Mouse (Mus musculus): ENCODE data around the gene Il18bp.
A peak's percentile ranks its signal among the peaks of the same experiment; 100 is the strongest.
"Not testable (repeated sequence)": the region's sequence is repeated elsewhere in the genome, so short reads cannot be mapped to it uniquely, and the experiment has no call there.

Gene Il18bp

GRCm38 (mm10) chr7:102018590-102018989 is at the start of gene Il18bp:
TSS of gene Il18bp (minus strand) at chr7:102018690.
- DNase-seq: no peak

DNA sequence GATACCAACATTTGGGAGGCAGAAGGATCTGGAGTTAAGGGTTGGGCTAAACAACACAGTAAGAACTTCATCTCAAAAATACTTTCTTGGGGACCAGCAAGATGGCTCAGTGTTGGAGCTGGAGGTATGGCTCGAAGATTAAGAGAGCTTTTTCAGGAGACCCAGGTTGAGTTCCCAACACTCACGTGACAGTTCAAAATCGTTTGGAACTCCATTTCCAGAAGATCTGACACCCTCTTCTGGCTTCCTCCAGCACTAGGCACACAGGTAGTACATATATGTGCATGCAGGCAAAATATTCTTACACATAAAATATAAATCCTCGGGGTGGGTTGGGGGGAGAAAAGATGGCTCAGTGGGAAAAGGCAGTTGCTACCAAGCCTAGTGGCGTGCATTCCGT is 47.9 kb upstream of the Il18bp start:
- DNase-seq: no peak

- DNase-seq: peak; percentile 93 to 94
Observed at GRCm38 (mm10) chr7:102065046-102065891, 46.8 kb upstream of the Il18bp start, which contains the start of the genes Rnf121, Xndc1 and Xntrpc. TSS of gene Rnf121 (minus strand) at chr7:102065469. TSS of gene Xndc1 (plus strand) at chr7:102065511. TSS of gene Xntrpc (plus strand) at chr7:102065713.

DNA sequence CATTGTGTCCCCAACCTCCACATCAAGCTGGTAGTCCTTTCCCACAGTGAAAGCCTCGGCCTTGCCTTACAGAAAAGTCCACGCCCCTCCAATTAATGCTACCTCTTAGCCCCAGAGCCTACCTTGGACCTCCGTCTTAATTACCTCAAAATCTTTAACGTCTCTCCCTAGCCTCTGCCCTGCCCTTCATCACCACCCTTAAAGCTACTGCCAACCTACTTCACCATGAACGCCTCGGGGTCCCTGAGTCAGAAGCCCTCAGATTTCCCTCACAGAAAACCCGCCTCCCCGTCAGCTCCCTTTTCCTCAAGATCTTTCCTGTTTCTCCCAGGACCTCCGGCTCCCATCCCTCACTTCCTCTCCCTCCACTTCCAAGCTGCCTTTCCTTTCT is 46.2 kb upstream of the Il18bp start:
- DNase-seq: no peak

- no peak for DNase-seq
Observed at GRCm38 (mm10) chr7:102063891-102064290, 45.4 kb upstream of the Il18bp start.

DNA sequence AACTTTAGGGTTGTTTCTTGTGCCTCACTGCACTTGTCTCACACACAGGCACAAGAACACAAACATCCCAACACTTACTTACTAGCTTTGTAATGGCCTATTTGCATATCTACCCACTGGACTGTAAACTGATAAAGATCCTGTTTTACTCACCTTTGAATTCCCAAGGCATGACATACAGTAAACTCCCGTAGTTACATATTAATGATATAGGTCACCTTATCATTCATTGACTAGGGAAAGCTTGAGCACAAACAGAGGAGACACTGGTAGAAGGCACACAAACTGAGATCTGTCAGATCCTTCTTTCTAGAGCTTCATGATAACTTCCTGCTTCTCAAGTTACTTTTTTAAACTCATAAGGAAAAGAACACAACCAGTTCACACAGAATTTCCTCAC is 43.7 kb upstream of the Il18bp start:
- DNase-seq: no peak

DNA sequence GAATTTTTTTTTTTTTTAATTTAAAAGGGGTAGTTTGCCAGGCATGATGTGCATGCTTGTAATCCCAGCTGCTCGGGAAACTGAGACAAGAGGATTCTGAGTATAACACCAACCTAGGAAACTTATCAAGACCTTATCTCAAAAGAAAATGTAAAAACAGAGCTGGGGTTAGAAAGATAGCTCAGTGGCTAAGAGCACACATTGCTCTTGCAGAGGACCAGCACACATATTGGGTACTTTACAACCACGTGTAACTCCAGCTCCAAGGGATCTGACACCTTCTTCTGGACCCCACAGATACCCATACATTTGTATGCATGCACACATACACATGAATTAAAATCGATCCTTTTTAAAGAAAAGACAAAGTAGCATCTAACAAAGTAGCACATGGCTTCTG is 42.9 kb upstream of the Il18bp start:
- DNase-seq: no peak

GRCm38 (mm10) chr7:102048524-102048923 is 30.0 kb upstream of the Il18bp start:
- not testable (repeated sequence) for DNase-seq

- no peak for DNase-seq
Observed at GRCm38 (mm10) chr7:102042314-102042713, 23.8 kb upstream of the Il18bp start.

GRCm38 (mm10) chr7:102037318-102037717 is 18.8 kb upstream of the Il18bp start:
- no peak for DNase-seq

DNA sequence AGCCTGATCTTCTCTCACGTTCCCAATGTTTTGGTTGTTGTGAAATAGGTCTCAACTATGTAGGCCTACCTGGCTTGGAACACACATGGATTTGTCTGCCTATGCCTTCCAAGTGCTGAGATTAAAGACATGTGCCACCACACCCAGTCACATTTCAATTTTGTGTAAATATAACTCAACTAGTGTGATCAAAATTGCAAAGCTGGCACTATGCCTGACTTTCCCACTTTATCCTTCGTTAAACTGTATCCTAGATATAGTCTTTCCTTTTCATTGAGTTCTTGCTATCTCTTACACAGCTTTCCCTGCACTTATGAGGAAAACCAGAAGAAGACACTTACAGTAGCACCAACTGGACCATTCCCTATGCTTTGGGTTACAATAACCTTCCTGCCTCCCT is 17.0 kb upstream of the Il18bp start:
- no peak for DNase-seq

DNA sequence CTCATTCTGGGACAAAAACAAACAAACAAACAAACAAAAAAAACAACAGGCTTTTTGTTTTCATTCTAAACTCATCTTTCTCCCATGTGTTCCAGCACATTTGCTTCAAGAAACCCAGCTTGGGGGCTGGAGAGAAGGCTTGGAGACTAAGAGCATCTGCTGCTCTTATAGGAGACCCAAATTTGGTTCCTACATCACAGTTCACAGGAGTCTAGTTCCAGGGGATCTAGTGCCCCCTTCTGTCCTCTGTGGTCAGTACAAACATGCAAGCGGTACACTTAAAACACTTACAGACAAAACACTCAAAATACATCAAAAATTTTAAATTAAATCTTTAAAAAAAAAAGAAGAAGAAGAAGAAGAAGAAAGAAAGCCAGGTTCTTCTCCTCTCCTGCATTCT is 16.4 kb upstream of the Il18bp start:
- DNase-seq: peak; percentile 42 to 52

DNA sequence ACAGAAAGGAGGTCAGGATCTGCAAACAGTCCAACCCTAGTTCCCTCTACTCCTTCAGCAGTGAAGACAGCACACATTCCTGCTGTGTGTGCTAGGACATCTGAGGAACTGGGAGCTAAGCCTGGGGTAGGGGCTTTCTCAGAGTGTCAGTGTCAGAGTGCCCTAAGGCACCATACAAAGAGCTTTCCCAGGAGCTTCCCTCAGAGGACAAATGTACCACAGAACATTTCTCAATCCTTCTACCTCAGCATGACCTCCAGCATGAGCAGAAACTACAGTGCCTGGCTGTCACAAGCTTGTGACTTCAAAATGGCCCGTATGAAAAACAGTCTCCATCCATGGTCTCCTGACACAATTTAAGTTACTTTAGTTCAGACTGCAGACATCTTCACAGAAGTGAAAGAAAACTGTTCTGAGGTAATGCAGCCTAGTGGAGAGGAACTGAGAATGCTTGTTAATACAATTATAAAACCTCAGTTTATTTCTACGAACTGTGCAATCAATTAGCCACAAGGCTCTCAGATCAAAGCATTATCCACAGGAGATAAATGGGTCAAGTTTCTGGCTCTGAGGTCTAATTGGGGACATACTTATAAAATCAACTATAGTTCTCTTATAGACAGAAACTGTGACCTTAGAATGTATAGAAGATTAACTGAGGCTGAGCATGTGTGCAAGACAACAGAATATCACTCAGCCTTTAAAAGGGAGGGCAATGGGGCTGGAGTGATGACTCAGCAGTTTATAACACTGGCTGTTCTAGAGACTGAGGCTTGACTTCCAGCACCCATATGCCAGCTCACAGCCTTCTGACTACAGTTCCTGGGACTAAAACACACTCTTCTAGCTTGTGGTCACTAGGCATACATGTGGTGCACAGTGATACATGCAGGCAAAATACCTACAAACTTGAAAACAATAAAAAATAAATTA is 7.0 kb upstream of the Il18bp start:
- no peak for DNase-seq

GRCm38 (mm10) chr7:102023821-102024220 is 5.3 kb upstream of the Il18bp start:
- DNase-seq: no peak

DNA sequence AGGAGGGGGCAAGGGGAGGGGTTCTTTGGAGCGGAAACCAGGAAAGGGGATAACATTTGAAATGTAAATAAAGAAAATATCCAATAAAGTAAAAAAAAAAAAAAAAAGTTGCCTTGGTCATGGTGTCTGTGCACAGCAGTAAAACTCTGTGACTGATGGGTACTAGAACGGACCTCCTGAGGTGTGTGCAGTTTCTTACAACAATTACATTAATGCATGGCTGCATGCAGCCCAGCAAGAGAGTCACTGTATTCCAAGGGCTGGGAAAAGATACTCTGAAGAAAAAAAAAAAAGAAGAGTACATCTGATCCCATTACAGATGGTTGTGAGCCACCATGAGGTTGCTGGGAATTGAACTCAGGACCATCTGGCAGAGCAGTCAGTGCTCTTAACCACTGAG is 2.4 kb upstream of the Il18bp start:
- DNase-seq: not testable (repeated sequence)

DNA sequence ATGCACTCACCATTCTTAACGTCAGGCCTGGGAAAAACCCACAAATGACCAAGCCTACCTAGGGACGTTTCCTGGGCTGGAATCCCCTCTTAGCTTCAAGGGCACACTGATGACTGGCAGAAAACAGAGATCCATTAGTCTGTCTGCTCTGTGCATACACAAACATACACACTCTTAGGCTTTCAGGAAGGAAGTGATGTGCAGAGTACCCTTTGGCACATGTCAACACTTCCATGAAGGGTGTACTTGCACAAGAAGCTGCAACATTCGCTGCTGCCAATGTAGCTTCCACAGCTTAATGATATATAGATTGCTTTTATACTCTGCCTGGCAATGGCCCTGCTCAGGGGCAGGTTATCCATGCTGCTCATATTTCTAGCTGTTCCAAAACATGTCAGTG is 872 bp upstream of the Il18bp start:
- no peak for DNase-seq

DNA sequence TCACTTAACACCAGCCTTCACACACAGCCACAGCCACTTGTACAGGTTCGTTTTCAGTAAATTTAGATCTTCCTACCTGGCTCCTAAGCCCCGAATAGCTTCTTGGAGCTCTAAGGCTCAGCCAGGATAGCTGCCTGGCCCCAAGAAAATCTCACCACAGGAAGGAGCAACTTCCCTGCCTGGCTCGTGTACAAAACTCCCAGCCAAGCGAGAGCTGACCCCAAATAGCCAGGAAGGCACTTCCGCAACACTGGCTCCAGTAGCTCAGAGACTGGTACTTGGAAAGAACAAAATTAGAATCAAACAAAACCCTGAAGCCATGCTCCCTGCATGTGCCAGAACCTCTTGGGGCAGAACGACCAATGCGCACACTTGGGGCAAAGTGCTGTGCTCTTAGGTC is 456 bp downstream of the Il18bp start:
- DNase-seq: peak in 1 of 2 experiments; percentile 39

GRCm38 (mm10) chr7:102017452-102017851 is 1.0 kb downstream of the Il18bp start:
- DNase-seq: no peak

DNA sequence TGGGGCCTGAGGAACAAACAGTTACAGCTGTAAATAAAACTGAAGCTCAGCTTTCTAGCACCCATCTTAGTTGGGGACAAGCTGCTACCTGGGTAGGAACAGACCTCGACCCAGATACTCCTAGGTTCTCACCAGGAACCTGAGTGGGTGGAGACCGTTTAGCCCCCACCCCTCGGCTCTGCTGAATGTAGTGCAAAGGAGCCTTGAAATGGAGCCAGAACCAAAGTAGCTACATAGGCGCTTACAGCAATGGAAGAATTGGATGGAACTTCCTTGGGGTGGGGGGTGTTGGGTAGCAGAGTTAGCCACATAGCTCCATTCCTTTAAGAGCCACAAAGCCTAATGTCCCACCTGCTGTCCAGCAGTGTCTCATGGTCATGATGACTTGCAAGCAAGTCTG is 1.6 kb downstream of the Il18bp start:
- no peak for DNase-seq

DNA sequence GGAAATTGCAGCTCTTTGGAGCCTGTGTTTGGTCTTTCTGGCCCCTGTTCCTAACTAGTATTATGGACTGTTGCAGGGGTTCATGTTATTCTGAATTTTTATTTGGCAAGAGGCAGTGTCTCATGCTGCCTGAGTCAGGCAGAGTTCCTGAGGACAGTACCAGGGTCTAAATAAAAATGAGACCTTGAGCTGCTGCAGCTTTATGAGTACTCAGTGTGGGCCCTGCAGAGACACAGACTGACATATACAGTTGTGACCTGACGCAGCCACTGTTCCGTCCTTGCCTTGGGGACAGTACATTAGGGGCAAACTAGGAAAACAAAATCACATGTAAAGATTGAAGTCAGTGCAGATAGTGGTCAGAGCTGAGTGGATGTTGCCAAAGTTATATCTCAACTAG is 3.5 kb downstream of the Il18bp start:
- DNase-seq: no peak

- no peak for DNase-seq
Observed at GRCm38 (mm10) chr7:102013416-102013815, 5.1 kb downstream of the Il18bp start.

- DNase-seq: peak; percentile 58
Observed at GRCm38 (mm10) chr7:102011855-102012254, 6.6 kb downstream of the Il18bp start.

DNA sequence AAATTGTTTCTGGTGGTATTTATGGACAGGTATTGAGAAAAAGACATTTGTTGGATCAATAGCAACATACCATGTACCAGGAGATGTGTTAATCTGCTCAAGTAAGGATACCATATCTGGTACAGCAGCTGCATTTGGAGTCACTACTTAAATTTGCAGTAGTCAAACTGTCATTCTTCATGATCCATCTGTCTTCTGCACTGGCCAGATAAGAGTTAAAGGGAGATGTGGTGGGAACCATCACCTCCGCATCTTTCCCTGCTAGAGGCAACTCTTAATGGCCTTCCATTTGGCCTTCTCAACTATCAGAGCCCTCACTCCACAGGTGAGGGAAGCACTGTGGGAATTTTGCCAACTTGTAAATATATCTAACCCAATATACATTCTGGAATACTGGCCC is 12.0 kb downstream of the Il18bp start:
- DNase-seq: no peak

All from cerebellum, postnatal 14 days (tissue).